Mouse (Mus musculus) forebrain, embryonic 12.5 days (tissue): ENCODE measurements around the gene Cd3e. TPM values are rescaled to one million over a fixed set of nuclear protein-coding genes. Genes with fewer than 3 reads are reported as not detected.

Experiments used
- ATAC-seq: fragments of 200-750 bp; cut with Nextera tagmentation; 2 replicates; pipeline ENCODE4 v1.8.0; 2017; ENCODE audit warnings: moderate TSS enrichment; ENCODE audit not compliant: low FRiP score
- H3K27ac ChIP-seq: fragments of 300-500 bp; sonication (generic); 2 replicates; pipeline ENCODE4 v1.5.1; 2016; ENCODE audit warnings: mild to moderate bottlenecking
- H3K27me3 ChIP-seq: fragments of 300-500 bp; sonication (generic); 2 replicates; pipeline ENCODE4 v1.6.1; 2016; ENCODE audit warnings: mild to moderate bottlenecking
- H3K36me3 ChIP-seq: fragments of 300-500 bp; sonication (generic); replicated peaks from 2 replicates; pipeline ENCODE4 v1.6.1; 2016; ENCODE audit warnings: mild to moderate bottlenecking
- H3K4me1 ChIP-seq: fragments of 300-500 bp; sonication (generic); 2 replicates; pipeline ENCODE4 v1.6.1; 2016
- H3K4me2 ChIP-seq: fragments of 300-500 bp; sonication (generic); 2 replicates; pipeline ENCODE4 v1.6.1; 2016; ENCODE audit warnings: mild to moderate bottlenecking, moderate library complexity
- H3K4me3 ChIP-seq: fragments of 300-500 bp; sonication (generic); replicated peaks from 2 replicates; pipeline ENCODE4 v1.5.1; 2016; ENCODE audit warnings: mild to moderate bottlenecking
- H3K9ac ChIP-seq: fragments of 300-500 bp; sonication (generic); 2 replicates; pipeline ENCODE4 v1.6.1; 2016; ENCODE audit warnings: mild to moderate bottlenecking
- H3K9me3 ChIP-seq: fragments of 300-500 bp; sonication (generic); 2 replicates; pipeline ENCODE4 v1.6.1; 2016
- WGBS: fragments of 180-500 bp; shearing (Covaris S2); methylation state at CpG from one replicate; pipeline ENCODE4 v1.1.7; 2016; 5-methylcytosine and 5-hydroxymethylcytosine counted together
- polyA plus RNA-seq: library from polyadenylated mRNA; unstranded; fragments of >200 nt; fragmentation: Nextera tagmentation; extraction: Ambion mirVana; gene quantifications from 2 replicates; pipeline ENCODE4 v1.2.1, GENCODE M21; 2016

The Cd3e gene
- polyA plus RNA-seq, 1 experiment from 2014 or later: not detected

- 0 out of 2 replicates have a peak, but pooled peaks cover under 1% of the 10 kb centered on the region for H3K27me3 ChIP-seq
- peaks cover 10% of the 10 kb centered on the region for H3K36me3 ChIP-seq
- peaks cover 15% of the 10 kb centered on the region for H3K4me1 ChIP-seq
- H3K27ac ChIP-seq: no peak overlapping the region
- H3K4me2 ChIP-seq: peak overlapping the region; percentile 77
- 16% methylated on average over 10 of the region's 10 CpGs for WGBS
- ATAC-seq: no peak
- peak overlapping the region; percentile 78 for H3K4me3 ChIP-seq
- H3K9me3 ChIP-seq: no peaks in the 10 kb centered on the region
- H3K9ac ChIP-seq: peak overlapping the region; percentile 47
Measured at GRCm38 (mm10) chr9:44965833-44966466, 43.5 kb downstream of the Cd3e start.

GRCm38 (mm10) chr9:44965126-44965832 lies 44.1 kb downstream of the Cd3e start, which contains the start of gene Ube4a:
Ube4a (minus strand) TSS chr9:44965600.
- no peak within 1 kb of the TSS for H3K27ac ChIP-seq

GRCm38 (mm10) chr9:44954432-44954831 lies 55.0 kb downstream of the Cd3e start:
- Histone ChIP-seq H3K4me1 (no peaks in the 10 kb centered on the region), H3K9ac (no peak overlapping the region), H3K4me3 (no peak overlapping the region), H3K9me3 (no peaks in the 10 kb centered on the region), H3K27ac (no peak overlapping the region), H3K4me2 (no peak overlapping the region), H3K27me3 (no peaks in the 10 kb centered on the region), H3K36me3 (peaks cover 79% of the 10 kb centered on the region)
- no peak for ATAC-seq
- WGBS: 92% methylated on average over 3 of the region's 3 CpGs

More at GRCm38 (mm10) chr9:44965126-44965832, 44.1 kb downstream of the Cd3e start, which contains the start of gene Ube4a:
- H3K27me3 ChIP-seq: no peaks in the 10 kb centered on the region
- no peaks in the 10 kb centered on the region for H3K9me3 ChIP-seq
- under 1% methylated on average over 39 of the region's 39 CpGs for WGBS
- H3K9ac ChIP-seq: peak within 1 kb of the TSS; percentile 73
- peak within 1 kb of the TSS; percentile 77 for H3K4me2 ChIP-seq
- ATAC-seq: peak; percentile 95
- H3K4me1 ChIP-seq: peaks cover 15% of the 10 kb centered on the region
- H3K4me3 ChIP-seq: peak within 1 kb of the TSS; percentile 78
- H3K36me3 ChIP-seq: peaks cover 10% of the 10 kb centered on the region

Other genes with a start within 250 kb of the Cd3e start
- 167 and 170 TPM in 2 replicates for gene Arcn1, start 241.8 kb downstream of the Cd3e start, polyA plus RNA-seq
- gene Ift46, start 241.7 kb downstream of the Cd3e start, polyA plus RNA-seq: 124 and 130 TPM in 2 replicates
- gene Tmem25, start 210.3 kb downstream of the Cd3e start, polyA plus RNA-seq: 3.6 and 4.4 TPM in 2 replicates
- gene Ttc36, start 206.6 kb downstream of the Cd3e start, polyA plus RNA-seq: 0.31 and 0.82 TPM in 2 replicates
- gene Kmt2a, start 128.3 kb downstream of the Cd3e start, polyA plus RNA-seq: 27.4 and 28.3 TPM in 2 replicates
- gene Atp5l, start 88.9 kb downstream of the Cd3e start, polyA plus RNA-seq: 524 and 567 TPM in 2 replicates
- gene Ube4a, start 44.0 kb downstream of the Cd3e start, polyA plus RNA-seq: 33.2 and 33.4 TPM in 2 replicates
- 0.19 TPM in 1 of 2 replicates, not detected in the other for gene Cd3g, start 29.2 kb downstream of the Cd3e start, polyA plus RNA-seq
- gene Cd3d, start 27.8 kb downstream of the Cd3e start, polyA plus RNA-seq: not detected in 2 replicates
- 1.2 and 1.5 TPM in 2 replicates for gene Mpzl2, start 30.2 kb upstream of the Cd3e start, polyA plus RNA-seq
- 1.7 and 2.4 TPM in 2 replicates for gene Mpzl3, start 45.6 kb upstream of the Cd3e start, polyA plus RNA-seq
- 0.15 TPM in 1 of 2 replicates, not detected in the other for gene Jaml, start 69.6 kb upstream of the Cd3e start, polyA plus RNA-seq
- gene Scn2b, start 108.2 kb upstream of the Cd3e start, polyA plus RNA-seq: 3.0 and 3.1 TPM in 2 replicates
- 0.23 and 0.56 TPM in 2 replicates for gene Scn4b, start 128.8 kb upstream of the Cd3e start, polyA plus RNA-seq
- 0.18 and 0.22 TPM in 2 replicates for gene BC049352, start 172.4 kb upstream of the Cd3e start, polyA plus RNA-seq
- gene Tmprss4, start 194.5 kb upstream of the Cd3e start, polyA plus RNA-seq: 0.11 and 0.47 TPM in 2 replicates